Mouse (Mus musculus): Measurements from ENCODE around the gene Tdg.

GRCm38 (mm10) chr10:82651221-82651620 is 21.6 kb downstream of the Tdg start:
- TF ChIP-seq POLR2A (IDR thresholded peaks at IDR 0.05; ENCODE audit: insufficient read depth, low read length) (no peak), EP300 (IDR thresholded peaks at IDR 0.05; ENCODE audit: insufficient read depth, low read depth, low read length) (no peak)

Data from ES-Bruce4 (cell line).